Mouse (Mus musculus): ENCODE data around the gene Smim12. TPM values are rescaled to one million over a fixed set of nuclear protein-coding genes. Genes with fewer than 3 reads are reported as not detected.

Smim12 gene
- total and polyA plus RNA-seq, 3 experiments, result 30.9 to 33.6 (median 31.3) TPM

DNA sequence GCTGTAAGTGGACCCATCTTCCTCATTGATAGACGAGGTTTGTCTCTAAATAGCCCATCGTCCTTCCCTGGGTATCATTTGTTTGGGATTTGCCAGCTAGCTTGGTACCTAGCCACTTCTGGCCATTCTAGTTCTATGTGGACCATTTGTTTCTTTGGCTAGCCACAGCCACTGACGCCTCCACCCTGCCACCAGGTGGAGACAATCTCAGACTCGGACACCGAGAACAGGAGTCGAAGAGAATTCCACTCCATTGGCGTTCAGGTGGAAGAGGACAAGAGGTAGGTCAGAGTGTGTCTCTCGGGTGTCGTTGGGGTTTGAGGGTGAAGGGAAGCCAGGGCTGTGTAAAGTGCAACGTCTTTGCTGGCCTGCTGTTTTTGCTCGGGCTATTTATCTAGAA is 28.5 kb upstream of the Smim12 start:
- Histone ChIP-seq H3K4me2 (ENCODE audit: insufficient read depth, low read depth, poor library complexity, severe bottlenecking) (no peak overlapping the region), H3K4me1 (ENCODE audit: control insufficient read depth in 1 of 2, insufficient read depth in 2 of 2) (peaks cover 7 to 14% of the 10 kb centered on the region in 2 experiments; a peak in 3 of 4 replicates), H3K27ac (ENCODE audit: insufficient read depth, low read depth) (no peak overlapping the region), H3K27me3 (replicated peaks) (peaks cover 56% of the 10 kb centered on the region), H3K79me2 (replicated peaks; ENCODE audit: control insufficient read depth, extremely low read depth, insufficient read depth, poor library complexity, severe bottlenecking) (no peaks in the 10 kb centered on the region), H3K9ac (ENCODE audit: insufficient read depth, low read depth) (no peak overlapping the region), H3K4me3 (replicated peaks in 1 of 3; ENCODE audit: low read depth in 2 of 3, low read length in 2 of 3, poor library complexity in 1 of 3) (no peak overlapping the region), H3K9me3 (replicated peaks; ENCODE audit: low read length) (no peaks in the 10 kb centered on the region), H3K36me3 (replicated peaks in 1 of 2; ENCODE audit: control insufficient read depth in 1 of 2, insufficient read depth in 1 of 2, low read length in 1 of 2) (no peaks in the 10 kb centered on the region)
- dilution Hi-C loops (cut with MboI; ENCODE audit: extremely low pct_ligation_motif_present, extremely low pct_unique_long_range_greater_than_20kb, low sequenced_read_pairs) (no loop called here), in situ Hi-C loops (cut with MboI; ENCODE audit: low pct_ligation_motif_present, low pct_unique_long_range_greater_than_20kb, low sequenced_read_pairs) (no loop called here)
- no peak for DNase-seq (ENCODE audit: extremely low read depth)
- TF ChIP-seq RAD21 (IDR thresholded peaks at IDR 0.05; ENCODE audit: low read depth, low read length) (peak; percentile 18), ELF1 (IDR thresholded peaks at IDR 0.05; ENCODE audit: low read depth, low read length) (no peak), HCFC1 (IDR thresholded peaks at IDR 0.05; ENCODE audit: low read depth, low read length) (no peak), CTCF (conservative IDR thresholded peaks at IDR 0.05 in 1 of 2, IDR thresholded peaks at IDR 0.05 in 1 of 2; ENCODE audit: low read depth in 2 of 2, low read length in 2 of 2) (peak in 1 of 2 experiments; percentile 65; a peak in 2 of 4 replicates), USF2 (conservative IDR thresholded peaks at IDR 0.05; ENCODE audit: low read depth, low read length) (no peak), BHLHE40 (IDR thresholded peaks at IDR 0.05; ENCODE audit: low read depth, low read length) (no peak), MAX (IDR thresholded peaks at IDR 0.05; ENCODE audit: low read length) (no peak), PAX5 (IDR thresholded peaks at IDR 0.05; ENCODE audit: low read length) (no peak), TBP (conservative IDR thresholded peaks at IDR 0.05; ENCODE audit: low read depth, low read length) (no peak), SMC3 (IDR thresholded peaks at IDR 0.05; ENCODE audit: low read depth, low read length) (peak; percentile 55), MAZ (IDR thresholded peaks at IDR 0.05; ENCODE audit: low read depth, low read length) (no peak)

DNA sequence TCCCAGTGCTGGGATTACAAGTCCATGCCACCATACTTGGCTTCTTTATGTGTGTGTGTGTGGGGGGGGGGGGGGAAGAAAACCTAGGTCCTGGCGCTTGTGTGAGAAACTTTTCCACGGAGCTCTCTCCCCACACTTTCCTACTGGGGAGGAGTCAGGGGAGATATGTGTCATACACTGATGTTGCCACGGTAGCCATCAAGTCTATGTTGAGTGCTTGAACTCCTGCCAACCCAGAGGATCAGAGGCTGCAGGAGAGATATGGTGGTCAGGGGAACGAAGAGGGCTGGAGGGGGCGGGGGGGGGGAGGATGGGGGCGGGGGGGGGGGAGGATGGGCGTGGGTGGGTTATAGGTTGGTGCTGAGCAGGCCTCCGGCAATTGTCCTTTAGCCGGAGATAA is 27.8 kb upstream of the Smim12 start:
- Histone ChIP-seq H3K4me3 (replicated peaks in 1 of 3; ENCODE audit: low read depth in 2 of 3, low read length in 2 of 3, poor library complexity in 1 of 3) (no peak overlapping the region), H3K27ac (ENCODE audit: insufficient read depth, low read depth) (no peak overlapping the region), H3K9me3 (replicated peaks; ENCODE audit: low read length) (peaks cover 6% of the 10 kb centered on the region), H3K79me2 (replicated peaks; ENCODE audit: control insufficient read depth, extremely low read depth, insufficient read depth, poor library complexity, severe bottlenecking) (no peaks in the 10 kb centered on the region), H3K9ac (ENCODE audit: insufficient read depth, low read depth) (no peak overlapping the region), H3K27me3 (replicated peaks) (peaks cover 54% of the 10 kb centered on the region), H3K4me2 (ENCODE audit: insufficient read depth, low read depth, poor library complexity, severe bottlenecking) (no peak overlapping the region), H3K36me3 (replicated peaks in 1 of 2; ENCODE audit: control insufficient read depth in 1 of 2, insufficient read depth in 1 of 2, low read length in 1 of 2) (no peaks in the 10 kb centered on the region), H3K4me1 (ENCODE audit: control insufficient read depth in 1 of 2, insufficient read depth in 2 of 2) (peaks cover 2 to 10% of the 10 kb centered on the region in 2 experiments; a peak in 3 of 4 replicates)
- DNase-seq (ENCODE audit: extremely low read depth), result no peak
- in situ Hi-C loops (cut with MboI; ENCODE audit: low pct_ligation_motif_present, low pct_unique_long_range_greater_than_20kb, low sequenced_read_pairs), result no loop called here
- TF ChIP-seq TCF12 (IDR thresholded peaks at IDR 0.05; ENCODE audit: low read depth, low read length) (no peak), RAD21 (IDR thresholded peaks at IDR 0.05; ENCODE audit: low read depth, low read length) (no peak), NELFE (IDR thresholded peaks at IDR 0.05; ENCODE audit: low read depth, low read length) (no peak), UBTF (IDR thresholded peaks at IDR 0.05; ENCODE audit: low read depth, low read length) (no peak), ETS1 (conservative IDR thresholded peaks at IDR 0.05; ENCODE audit: low read depth, low read length) (no peak), BHLHE40 (IDR thresholded peaks at IDR 0.05; ENCODE audit: low read depth, low read length) (no peak), IRF4 (IDR thresholded peaks at IDR 0.05; ENCODE audit: low read depth, low read length) (no peak), MAZ (IDR thresholded peaks at IDR 0.05; ENCODE audit: low read depth, low read length) (no peak), NRF1 (IDR thresholded peaks at IDR 0.05; ENCODE audit: low read depth, low read length) (no peak), JUN (IDR thresholded peaks at IDR 0.05; ENCODE audit: insufficient read depth, low read depth, low read length) (no peak), MYC (IDR thresholded peaks at IDR 0.05; ENCODE audit: low read depth, low read length) (no peak), USF2 (conservative IDR thresholded peaks at IDR 0.05; ENCODE audit: low read depth, low read length) (no peak), SIN3A (IDR thresholded peaks at IDR 0.05; ENCODE audit: low read length) (no peak)
- dilution Hi-C loops (cut with MboI; ENCODE audit: extremely low pct_ligation_motif_present, extremely low pct_unique_long_range_greater_than_20kb, low sequenced_read_pairs), result no loop called here

Measured in CH12.LX (cell line).